Mouse (Mus musculus) midbrain, postnatal 0 days (tissue): ENCODE data around the gene Btn1a1. TPM values are rescaled to one million over a fixed set of nuclear protein-coding genes. Genes with fewer than 3 reads are reported as not detected.

ENCODE experiments used
- ATAC-seq: fragments of 200-750 bp; cut with Nextera tagmentation; 2 replicates; pipeline ENCODE4 v1.8.0; 2017; ENCODE audit warnings: moderate number of reproducible peaks, mild to moderate bottlenecking, moderate TSS enrichment, moderate library complexity; ENCODE audit not compliant: low FRiP score
- DNase-seq: peaks from one replicate; pipeline ENCODE4 v3.0.0-alpha.2; 2015; ENCODE audit warnings: low spot score
- H3K27ac ChIP-seq: fragments of 300-500 bp; sonication (generic); 2 replicates; pipeline ENCODE4 v1.5.1; 2014; ENCODE audit warnings: low read depth, mild to moderate bottlenecking, low read length, mixed read lengths
- H3K27me3 ChIP-seq: fragments of 300-500 bp; sonication (generic); 2 replicates; pipeline ENCODE4 v1.6.1; 2014; ENCODE audit warnings: low read length, control low read depth, mixed read lengths; ENCODE audit not compliant: insufficient read depth
- H3K36me3 ChIP-seq: fragments of 300-500 bp; sonication (generic); 2 replicates; pipeline ENCODE4 v1.6.1; 2014; ENCODE audit warnings: low read length, control low read depth, mixed read lengths; ENCODE audit not compliant: insufficient read depth
- H3K4me1 ChIP-seq: fragments of 300-500 bp; sonication (generic); 2 replicates; pipeline ENCODE4 v1.6.1; 2014; ENCODE audit warnings: mild to moderate bottlenecking, control low read depth, antibody characterized with exemption, low read length, mixed read lengths; ENCODE audit not compliant: insufficient read depth
- H3K4me2 ChIP-seq: fragments of 300-500 bp; sonication (generic); 2 replicates; pipeline ENCODE4 v1.6.1; 2014; ENCODE audit warnings: low read depth, mild to moderate bottlenecking, low read length, mixed read lengths; ENCODE audit not compliant: poor library complexity, severe bottlenecking
- H3K4me3 ChIP-seq: fragments of 300-500 bp; sonication (generic); 2 replicates; pipeline ENCODE4 v1.5.1; 2014; ENCODE audit warnings: low read depth, mild to moderate bottlenecking, low read length, moderate library complexity
- H3K9ac ChIP-seq: fragments of 300-500 bp; sonication (generic); replicated peaks from 2 replicates; pipeline ENCODE4 v1.6.1; 2014; ENCODE audit warnings: mild to moderate bottlenecking, low read length, moderate library complexity, mixed read lengths; ENCODE audit not compliant: poor library complexity, severe bottlenecking
- H3K9me3 ChIP-seq: fragments of 300-500 bp; sonication (generic); 2 replicates; pipeline ENCODE4 v1.6.1; 2016; ENCODE audit warnings: low read length, control low read depth
- CTCF ChIP-seq: IDR thresholded peaks from 2 replicates; pipeline ENCODE4 v1.5.1; 2016; ENCODE audit warnings: antibody characterized with exemption, mild to moderate bottlenecking
- WGBS: fragments of 180-500 bp; shearing (Covaris S2); extraction: QIAGEN DNeasy Blood & Tissue Kit; methylation state at CpG from one replicate; pipeline ENCODE4 v1.1.7; 2014; 5-methylcytosine and 5-hydroxymethylcytosine counted together
- polyA plus RNA-seq: library from polyadenylated mRNA; unstranded; fragments of >200 nt; fragmentation: Nextera tagmentation; extraction: Ambion mirVana; gene quantifications from 2 replicates; pipeline ENCODE4 v1.2.1, GENCODE M21; 2015
- total RNA-seq: library from RNA; depleted of rRNA; stranded (reverse); fragments of >200 nt; gene quantifications from 2 replicates; pipeline ENCODE4 v1.2.3, GENCODE M21; 2014

Btn1a1 gene
- total and polyA plus RNA-seq, 2 experiments from 2014 or later: 0.04 TPM; not detected in 1

- Histone ChIP-seq H3K27ac (no peak overlapping the region), H3K27me3 (no peaks in the 10 kb centered on the region), H3K9me3 (no peaks in the 10 kb centered on the region), H3K9ac (peak overlapping the region; percentile 33), H3K4me3 (peak overlapping the region; percentile 50), H3K36me3 (no peaks in the 10 kb centered on the region), H3K4me1 (0 out of 2 replicates have a peak, but pooled peaks cover 2% of the 10 kb centered on the region), H3K4me2 (peak overlapping the region; percentile 71)
- ATAC-seq: no peak
- under 1% methylated on average over 24 of the region's 24 CpGs for WGBS
- no peak for TF ChIP-seq CTCF
- DNase-seq: peak; percentile 81
Observed at GRCm38 (mm10) chr13:23449235-23450095, 16.2 kb downstream of the Btn1a1 start.

- Histone ChIP-seq H3K9ac (no peak overlapping the region), H3K27me3 (no peaks in the 10 kb centered on the region), H3K27ac (no peak overlapping the region), H3K4me3 (peak overlapping the region; percentile 50), H3K4me1 (0 out of 2 replicates have a peak, but pooled peaks cover 6% of the 10 kb centered on the region), H3K9me3 (no peaks in the 10 kb centered on the region), H3K4me2 (peak overlapping the region; percentile 71; the same call in 1 of the 2 replicates), H3K36me3 (no peaks in the 10 kb centered on the region)
- no peak for TF ChIP-seq CTCF
- ATAC-seq (no peak), DNase-seq (no peak)
- WGBS: 60% methylated on average over 3 of the region's 3 CpGs
Observed at GRCm38 (mm10) chr13:23448758-23449157, 16.9 kb downstream of the Btn1a1 start.

GRCm38 (mm10) chr13:23446498-23446952, 19.2 kb downstream of the Btn1a1 start:
- H3K9ac ChIP-seq: peak overlapping the region; percentile 89
- peak overlapping the region; percentile 61 for H3K4me2 ChIP-seq
- TF ChIP-seq CTCF: peak; percentile 37; the same call in 1 of the 2 replicates
- whole genome bisulfite sequencing: under 1% methylated on average over 16 of the region's 16 CpGs
- H3K27ac ChIP-seq: peak overlapping the region; percentile 98
- H3K9me3 ChIP-seq: no peaks in the 10 kb centered on the region
- DNase-seq: peak; percentile 90
- ATAC-seq: peak; percentile 82
- 0 out of 2 replicates have a peak, but pooled peaks cover 6% of the 10 kb centered on the region for H3K4me1 ChIP-seq
- H3K36me3 ChIP-seq: no peaks in the 10 kb centered on the region
- H3K4me3 ChIP-seq: peak overlapping the region; percentile 77
- no peaks in the 10 kb centered on the region for H3K27me3 ChIP-seq

- Histone ChIP-seq H3K9ac (peak overlapping the region; percentile 89), H3K36me3 (no peaks in the 10 kb centered on the region), H3K4me1 (0 out of 2 replicates have a peak, but pooled peaks cover 6% of the 10 kb centered on the region), H3K4me3 (peak overlapping the region; percentile 77), H3K9me3 (no peaks in the 10 kb centered on the region), H3K27ac (peak overlapping the region; percentile 98), H3K27me3 (no peaks in the 10 kb centered on the region), H3K4me2 (peak overlapping the region; percentile 61)
- TF ChIP-seq CTCF: no peak
- under 1% methylated on average over 55 of the region's 55 CpGs for WGBS
- DNase-seq (peak; percentile 95), ATAC-seq (peak; percentile 95)
Observed at GRCm38 (mm10) chr13:23445561-23446320, 20.0 kb downstream of the Btn1a1 start.

GRCm38 (mm10) chr13:23445156-23445555, 20.5 kb downstream of the Btn1a1 start:
- peak overlapping the region; percentile 89 for H3K9ac ChIP-seq
- H3K36me3 ChIP-seq: no peaks in the 10 kb centered on the region
- no peaks in the 10 kb centered on the region for H3K27me3 ChIP-seq
- no peak for DNase-seq
- H3K27ac ChIP-seq: peak overlapping the region; percentile 98
- no peaks in the 10 kb centered on the region for H3K9me3 ChIP-seq
- TF ChIP-seq CTCF: no peak
- 0 out of 2 replicates have a peak, but pooled peaks cover 6% of the 10 kb centered on the region for H3K4me1 ChIP-seq
- WGBS: 3% methylated on average over 10 of the region's 10 CpGs
- H3K4me3 ChIP-seq: peak overlapping the region; percentile 77
- H3K4me2 ChIP-seq: peak overlapping the region; percentile 61
- no peak for ATAC-seq
